Mouse (Mus musculus): ENCODE measurements around the gene Cers6.

GRCm38 (mm10) chr2:69125425-69125824 is 264.2 kb downstream of the Cers6 start:
- no peak for TF ChIP-seq POLR2A (IDR thresholded peaks at IDR 0.05; ENCODE audit: low read depth, low read length)
- TF ChIP-seq CTCF (IDR thresholded peaks at IDR 0.05; ENCODE audit: borderline replicate concordance, insufficient read depth, low read length), result no peak
